Mouse (Mus musculus) ES-E14 (cell line): ENCODE results near the gene Il18bp. TPM values are rescaled to one million over a fixed set of nuclear protein-coding genes. Genes with fewer than 3 reads are reported as not detected.

ENCODE experiments used
- DNase-seq: peaks from one replicate; pipeline ENCODE4 v3.0.0-alpha.2; 2013; ENCODE audit warnings: low read depth, low spot score
- H3K27ac ChIP-seq: 2 replicates; pipeline ENCODE4 v1.5.1; 2012; ENCODE audit warnings: low read depth, mild to moderate bottlenecking, low read length, moderate library complexity, mixed read lengths; ENCODE audit not compliant: poor library complexity, insufficient read depth, severe bottlenecking
- H3K36me3 ChIP-seq: 2 replicates; pipeline ENCODE4 v1.6.1; 2012; ENCODE audit warnings: mild to moderate bottlenecking, low read length, moderate library complexity, mixed read lengths; ENCODE audit not compliant: control insufficient read depth, poor library complexity, insufficient read depth, severe bottlenecking
- H3K4me1 ChIP-seq, 2 experiments: fragments of 150-350 bp in 1 of 2; sonication (generic) in 1 of 2; 2 replicates each; pipeline ENCODE4 v1.6.1; 2012; ENCODE audit warnings: low read length in 2 of 2, mild to moderate bottlenecking in 1 of 2, mixed read lengths in 1 of 2; ENCODE audit not compliant: control insufficient read depth in 2 of 2, insufficient read depth in 2 of 2, poor library complexity in 1 of 2
- H3K4me3 ChIP-seq, 2 experiments: fragments of 150-350 bp in 1 of 2; sonication (generic) in 1 of 2; 2 replicates each; pipeline ENCODE4 v1.5.1; 2012; ENCODE audit warnings: low read length in 2 of 2, low read depth in 1 of 2, mild to moderate bottlenecking in 1 of 2, mixed read lengths in 1 of 2; ENCODE audit not compliant: insufficient read depth in 1 of 2, poor library complexity in 1 of 2, severe bottlenecking in 1 of 2
- H3K9ac ChIP-seq: 2 replicates; pipeline ENCODE4 v1.6.1; 2012; ENCODE audit warnings: low read depth, mild to moderate bottlenecking, low read length, mixed read lengths; ENCODE audit not compliant: poor library complexity, insufficient read depth, severe bottlenecking
- H3K9me3 ChIP-seq: fragments of 150-350 bp; sonication (generic); 2 replicates; pipeline ENCODE4 v1.6.1; 2012; ENCODE audit warnings: low read depth, mild to moderate bottlenecking, low read length; ENCODE audit not compliant: control insufficient read depth, insufficient read depth
- CHD2 ChIP-seq: IDR thresholded peaks from 2 replicates; pipeline ENCODE4 v1.6.1; 2014; ENCODE audit warnings: mild to moderate bottlenecking, low read depth, low read length, inconsistent platforms
- HCFC1 ChIP-seq: IDR thresholded peaks from 2 replicates; pipeline ENCODE4 v1.6.1; 2012; ENCODE audit warnings: low read length, inconsistent platforms, borderline replicate concordance; ENCODE audit not compliant: insufficient read depth
- MAFK ChIP-seq: IDR thresholded peaks from 2 replicates; pipeline ENCODE4 v1.6.1; 2014; ENCODE audit warnings: mild to moderate bottlenecking, low read depth, low read length, inconsistent platforms; ENCODE audit not compliant: insufficient read depth
- ZC3H11A ChIP-seq: IDR thresholded peaks from 2 replicates; pipeline ENCODE4 v1.6.1; 2012; ENCODE audit warnings: low read depth, mild to moderate bottlenecking, inconsistent platforms, low read length, borderline replicate concordance
- ZNF384 ChIP-seq: IDR thresholded peaks from 2 replicates; pipeline ENCODE4 v1.6.1; 2012; ENCODE audit warnings: low read depth, low read length, inconsistent platforms
- in situ Hi-C, 2 experiments: fragments of 600-800 bp; cut with MboI; formaldehyde crosslinking; loops; one replicate each; pipeline ENCODE4 v1.15.1; 2025; ENCODE audit warnings: low sequenced_read_pairs in 2 of 2, inconsistent platforms in 1 of 2; ENCODE audit not compliant: unreplicated experiment in 2 of 2
- total RNA-seq: library from RNA; depleted of rRNA; stranded (reverse); fragments of 300-350 nt; gene quantifications from 2 replicates; pipeline ENCODE4 v1.2.3, GENCODE M21; 2012; rRNA removed

The Il18bp gene
- 11.0 and 15.0 TPM in 2 replicates for total RNA-seq

- peaks cover 5 to 9% of the 10 kb centered on the region in 2 experiments; a peak in 3 of 4 replicates for H3K4me1 ChIP-seq
- no peak within 1 kb of the TSS for H3K27ac ChIP-seq
- DNase-seq, result no peak
- peaks cover 54% of the 10 kb centered on the region for H3K36me3 ChIP-seq
- H3K9ac ChIP-seq, result no peak within 1 kb of the TSS
- TF ChIP-seq HCFC1 (no peak), ZNF384 (no peak), CHD2 (no peak), ZC3H11A (no peak), MAFK (no peak)
- in situ Hi-C loops, result no loop called here
- H3K4me3 ChIP-seq, result no peak within 1 kb of the TSS
- no peaks in the 10 kb centered on the region for H3K9me3 ChIP-seq
Observed at GRCm38 (mm10) chr7:102018590-102018989, at the start of gene Il18bp. TSS of gene Il18bp (minus strand) at chr7:102018690.

DNA sequence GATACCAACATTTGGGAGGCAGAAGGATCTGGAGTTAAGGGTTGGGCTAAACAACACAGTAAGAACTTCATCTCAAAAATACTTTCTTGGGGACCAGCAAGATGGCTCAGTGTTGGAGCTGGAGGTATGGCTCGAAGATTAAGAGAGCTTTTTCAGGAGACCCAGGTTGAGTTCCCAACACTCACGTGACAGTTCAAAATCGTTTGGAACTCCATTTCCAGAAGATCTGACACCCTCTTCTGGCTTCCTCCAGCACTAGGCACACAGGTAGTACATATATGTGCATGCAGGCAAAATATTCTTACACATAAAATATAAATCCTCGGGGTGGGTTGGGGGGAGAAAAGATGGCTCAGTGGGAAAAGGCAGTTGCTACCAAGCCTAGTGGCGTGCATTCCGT lies 47.9 kb upstream of the Il18bp start:
- TF ChIP-seq ZNF384 (no peak), ZC3H11A (no peak), MAFK (no peak), CHD2 (no peak), HCFC1 (no peak)
- Histone ChIP-seq H3K4me1 (no peaks in the 10 kb centered on the region), H3K9me3 (no peaks in the 10 kb centered on the region), H3K9ac (peak overlapping the region; percentile 90; the same call in 1 of the 2 replicates), H3K27ac (no peak overlapping the region), H3K36me3 (peaks cover 2% of the 10 kb centered on the region; the same call in 1 of the 2 replicates), H3K4me3 (peak overlapping the region; percentile 80 to 83)
- in situ Hi-C loops, result no loop called here
- no peak for DNase-seq

GRCm38 (mm10) chr7:102065046-102065891 lies 46.8 kb upstream of the Il18bp start, which contains the start of the genes Rnf121, Xndc1 and Xntrpc:
TSS of gene Rnf121 (minus strand) at chr7:102065469.
TSS of gene Xndc1 (plus strand) at chr7:102065511.
TSS of gene Xntrpc (plus strand) at chr7:102065713.
- Histone ChIP-seq H3K4me3 (peak within 1 kb of the TSS; percentile 80 to 83), H3K4me1 (no peaks in the 10 kb centered on the region), H3K9me3 (no peaks in the 10 kb centered on the region), H3K9ac (peak within 1 kb of the TSS; percentile 90), H3K27ac (peak within 1 kb of the TSS; percentile 75), H3K36me3 (no peaks in the 10 kb centered on the region)
- in situ Hi-C loops, result no loop called here
- TF ChIP-seq ZC3H11A (no peak), HCFC1 (peak; percentile 93), ZNF384 (peak; percentile 88), CHD2 (peak; percentile 92), MAFK (0 out of 2 replicates have a peak, but pooled peaks have one; percentile 34)
- peak; percentile 83 for DNase-seq

GRCm38 (mm10) chr7:102064655-102065045 lies 46.2 kb upstream of the Il18bp start:
- in situ Hi-C loops, result no loop called here
- DNase-seq, result no peak
- H3K36me3 ChIP-seq, result no peaks in the 10 kb centered on the region
- H3K4me3 ChIP-seq, result peak overlapping the region; percentile 80 to 83
- H3K27ac ChIP-seq, result no peak overlapping the region; the same call in 1 of the 2 replicates
- H3K9ac ChIP-seq, result peak overlapping the region; percentile 90
- no peak for TF ChIP-seq CHD2
- H3K4me1 ChIP-seq, result no peaks in the 10 kb centered on the region
- H3K9me3 ChIP-seq, result no peaks in the 10 kb centered on the region

DNA sequence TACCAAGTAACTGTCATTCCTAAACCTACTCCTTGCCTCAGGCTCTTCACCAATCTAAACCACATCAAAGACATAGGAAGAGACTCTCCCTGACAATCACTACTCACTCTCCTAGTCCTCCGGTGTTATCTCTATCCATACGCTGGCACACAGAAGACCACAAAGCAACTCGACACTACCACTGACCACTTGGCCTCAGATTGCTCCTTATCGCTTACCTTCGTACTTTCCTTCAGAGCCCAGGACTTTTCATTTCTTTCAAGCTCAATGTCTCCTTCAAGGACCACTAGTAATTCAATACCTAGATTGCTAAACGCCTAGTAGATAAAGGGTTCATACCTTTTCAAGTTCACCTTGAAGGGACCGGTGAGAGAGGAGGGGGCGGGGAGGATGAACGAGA lies 45.4 kb upstream of the Il18bp start:
- no peak for DNase-seq
- Histone ChIP-seq H3K4me1 (no peaks in the 10 kb centered on the region), H3K4me3 (peak overlapping the region; percentile 80 to 83), H3K27ac (no peak overlapping the region), H3K36me3 (peaks cover 2% of the 10 kb centered on the region; the same call in 1 of the 2 replicates), H3K9me3 (no peaks in the 10 kb centered on the region), H3K9ac (no peak overlapping the region)
- TF ChIP-seq ZNF384 (no peak), CHD2 (no peak), HCFC1 (no peak), ZC3H11A (no peak), MAFK (no peak)
- in situ Hi-C loops, result no loop called here
